Mouse (Mus musculus) right cerebral cortex, postnatal 4 days (tissue): Measurements from ENCODE around the gene Sh2d4b.
A peak's percentile ranks its signal among the peaks of the same experiment; 100 is the strongest.

Experiments used
- DNase-seq: peaks from one replicate; pipeline ENCODE4 v3.0.0-alpha.2; 2022

Gene Sh2d4b

DNA sequence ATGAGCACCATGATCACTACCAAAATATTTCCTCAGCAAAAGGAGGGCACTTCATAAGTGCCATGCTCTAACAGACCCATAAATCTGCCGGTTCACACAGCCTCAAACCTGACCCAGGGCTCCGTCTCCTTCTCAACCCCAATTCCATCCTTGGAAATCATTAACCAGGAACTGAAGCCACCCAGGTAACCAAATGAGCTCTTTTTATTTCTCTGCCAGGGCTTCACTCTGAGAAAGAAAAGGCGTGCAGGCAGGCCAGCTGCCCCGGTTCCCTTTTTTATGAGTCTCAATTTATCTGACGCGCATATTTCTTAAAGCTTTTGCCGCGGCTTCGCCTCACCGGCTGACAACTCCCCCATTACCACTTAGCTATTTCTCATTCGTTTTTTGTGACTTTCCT lies 63.0 kb downstream of the Sh2d4b start:
- DNase-seq: no peak

DNA sequence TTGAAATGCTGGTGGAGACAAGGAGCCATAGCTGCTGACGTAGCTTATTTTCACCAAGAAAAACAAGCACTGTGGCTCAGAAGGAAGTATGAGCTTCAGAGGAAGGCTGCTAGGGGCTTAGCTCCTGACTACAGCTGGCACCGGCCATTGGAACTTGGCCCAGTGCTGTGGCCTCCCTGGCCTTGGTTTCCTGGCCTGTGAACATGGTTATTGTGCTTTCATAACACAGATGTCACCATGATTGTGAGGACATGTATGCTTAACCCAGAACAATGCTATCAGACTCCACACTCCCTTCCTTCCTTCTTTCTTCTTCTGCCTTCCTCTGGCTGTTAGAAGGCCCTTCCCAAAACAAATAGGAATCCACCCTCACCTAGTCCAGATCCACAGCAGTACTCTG lies 75.0 kb downstream of the Sh2d4b start:
- no peak for DNase-seq

DNA sequence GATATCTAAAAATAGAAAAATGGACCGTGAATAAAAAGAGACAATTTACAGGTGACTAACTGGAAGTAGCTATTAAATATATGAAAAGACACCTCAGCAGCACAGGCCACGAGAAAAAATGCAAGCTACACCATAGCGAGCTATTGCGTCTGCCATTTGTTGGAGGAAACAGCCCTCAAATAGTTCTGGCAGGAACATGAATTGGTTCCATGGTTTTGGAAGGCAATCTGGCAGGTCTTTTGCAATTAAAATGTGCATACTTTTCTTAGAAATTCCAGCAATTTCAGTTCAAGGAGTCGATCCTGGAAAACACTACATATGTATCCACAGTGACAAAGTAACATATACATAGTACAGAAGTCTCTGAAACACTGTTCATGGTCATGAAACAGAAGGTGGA lies 76.4 kb downstream of the Sh2d4b start:
- DNase-seq: no peak

DNA sequence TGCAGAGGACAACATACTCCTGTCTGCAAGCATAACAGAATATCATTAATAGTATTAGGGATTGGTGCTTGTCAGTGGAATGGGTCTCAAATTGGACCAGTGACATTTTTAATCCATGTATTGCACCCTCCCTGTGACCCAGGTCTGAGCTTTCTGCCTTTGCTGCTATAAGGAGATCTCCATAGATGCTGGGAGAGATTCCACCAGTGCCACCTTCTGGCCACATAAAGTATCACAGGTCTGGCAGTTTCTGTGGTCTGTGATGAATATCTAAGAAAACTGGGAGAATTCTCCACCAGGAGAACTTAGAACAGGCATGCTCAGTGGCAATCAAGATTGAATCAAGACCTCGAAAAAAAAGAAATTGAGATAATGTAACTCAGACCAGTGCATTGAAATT lies 101.5 kb downstream of the Sh2d4b start:
- DNase-seq: peak; percentile 54

DNA sequence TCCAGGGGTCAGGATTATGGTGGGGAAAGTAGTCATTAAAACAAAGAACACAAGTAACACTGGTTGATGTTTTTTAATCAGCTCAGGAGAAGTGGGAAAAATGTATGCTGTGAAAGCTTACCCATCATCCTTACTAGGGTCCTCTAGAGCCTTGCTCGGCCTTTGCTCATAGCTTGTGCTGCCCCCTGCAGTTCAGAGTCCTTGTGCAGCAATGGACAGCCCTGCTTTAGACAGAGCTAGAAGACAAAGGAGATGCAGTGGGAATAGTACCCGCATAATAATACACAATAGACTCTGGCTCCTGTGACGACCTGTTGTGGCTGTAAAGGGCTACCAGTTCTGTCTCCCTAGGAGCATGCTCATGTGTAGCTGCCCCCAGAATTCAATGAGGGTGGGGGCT lies 104.0 kb downstream of the Sh2d4b start:
- peak; percentile 29 for DNase-seq

DNA sequence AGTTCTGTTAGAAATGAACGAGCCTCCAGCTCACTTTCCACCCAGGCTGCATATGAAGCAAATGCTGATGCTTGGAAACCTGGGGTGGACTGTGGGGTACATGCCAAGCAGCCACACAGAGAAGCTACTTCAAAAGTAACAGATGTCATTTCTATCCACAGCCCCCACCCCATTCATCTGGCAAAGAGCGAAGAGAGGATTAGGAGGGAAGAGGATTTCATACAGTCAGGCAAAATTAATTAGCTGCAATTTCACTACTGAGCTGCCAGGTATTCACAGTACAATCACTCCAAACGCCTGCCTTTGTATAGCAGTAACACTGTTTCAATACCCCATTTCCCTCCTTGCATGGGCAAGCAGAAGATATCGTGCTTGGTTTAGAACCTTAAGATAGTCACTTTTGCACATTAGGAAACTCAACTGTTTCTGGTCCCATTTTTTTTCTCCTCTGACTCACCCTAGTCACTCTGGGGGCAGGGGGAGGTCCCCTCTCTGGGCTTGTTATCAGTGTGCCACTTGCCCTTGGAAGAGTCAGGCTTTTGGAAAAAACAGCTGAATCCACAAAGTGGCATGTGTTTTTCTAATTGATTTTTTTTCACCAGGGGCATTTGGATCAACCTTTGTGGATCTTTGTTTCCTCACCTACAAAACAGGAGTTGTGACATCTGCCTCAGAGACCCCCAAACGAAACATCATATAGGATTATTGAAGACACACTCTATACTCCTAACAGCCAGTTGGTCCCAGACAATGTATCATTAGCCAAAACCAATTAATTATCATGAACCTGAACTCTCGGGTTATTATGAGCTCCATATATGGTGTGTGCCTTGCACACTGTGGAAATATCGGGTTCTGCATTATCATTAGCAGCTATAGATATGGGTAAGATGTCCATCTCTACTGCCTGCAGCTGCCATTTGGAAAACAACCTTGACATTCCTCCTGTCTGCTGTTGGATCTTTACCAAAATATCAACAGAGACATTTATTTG lies 123.7 kb downstream of the Sh2d4b start:
- no peak for DNase-seq
